Mouse (Mus musculus): ENCODE measurements at regions not wholly inside any gene's neighbourhood (a gene's known extent, or its start where the extent isn't known, plus 50 kb on each side); places are given as distances from the start of the nearest gene placed in this dataset.
A peak's percentile ranks its signal among the peaks of the same experiment; 100 is the strongest.

- Histone ChIP-seq H3K79me2 (replicated peaks; ENCODE audit: control insufficient read depth, extremely low read depth, insufficient read depth, poor library complexity, severe bottlenecking) (no peaks in the 10 kb centered on the region), H3K27me3 (replicated peaks) (no peaks in the 10 kb centered on the region), H3K27ac (ENCODE audit: insufficient read depth, low read depth) (no peak overlapping the region), H3K9me3 (replicated peaks; ENCODE audit: low read length) (no peaks in the 10 kb centered on the region), H3K4me2 (ENCODE audit: insufficient read depth, low read depth, poor library complexity, severe bottlenecking) (no peak overlapping the region), H3K9ac (ENCODE audit: insufficient read depth, low read depth) (no peak overlapping the region), H3K4me3 (replicated peaks in 1 of 3; ENCODE audit: low read depth in 2 of 3, low read length in 2 of 3, poor library complexity in 1 of 3) (no peak overlapping the region), H3K36me3 (replicated peaks in 1 of 2; ENCODE audit: control insufficient read depth in 1 of 2, insufficient read depth in 1 of 2, low read length in 1 of 2) (no peaks in the 10 kb centered on the region), H3K4me1 (ENCODE audit: control insufficient read depth in 1 of 2, insufficient read depth in 2 of 2) (peaks cover 8 to 31% of the 10 kb centered on the region in 2 experiments; a peak in 3 of 4 replicates)
- TF ChIP-seq GABPA (IDR thresholded peaks at IDR 0.05; ENCODE audit: insufficient replicate concordance, low read depth, low read length) (no peak), BHLHE40 (IDR thresholded peaks at IDR 0.05; ENCODE audit: low read depth, low read length) (no peak), MAZ (IDR thresholded peaks at IDR 0.05; ENCODE audit: low read depth, low read length) (no peak), EP300 (IDR thresholded peaks at IDR 0.05; ENCODE audit: low read length) (no peak), KAT2A (IDR thresholded peaks at IDR 0.05; ENCODE audit: insufficient replicate concordance, low read length) (no peak), MAFK (IDR thresholded peaks at IDR 0.05; ENCODE audit: insufficient replicate concordance, low read length) (no peak), MAX (IDR thresholded peaks at IDR 0.05; ENCODE audit: low read length) (no peak), HCFC1 (IDR thresholded peaks at IDR 0.05; ENCODE audit: low read depth, low read length) (no peak), CTCF (conservative IDR thresholded peaks at IDR 0.05 in 1 of 2, IDR thresholded peaks at IDR 0.05 in 1 of 2; ENCODE audit: low read depth in 2 of 2, low read length in 2 of 2) (no peak), ETS1 (conservative IDR thresholded peaks at IDR 0.05; ENCODE audit: low read depth, low read length) (no peak), ELF1 (IDR thresholded peaks at IDR 0.05; ENCODE audit: low read depth, low read length) (no peak), MXI1 (IDR thresholded peaks at IDR 0.05; ENCODE audit: low read depth, low read length) (no peak), RAD21 (IDR thresholded peaks at IDR 0.05; ENCODE audit: low read depth, low read length) (no peak), JUN (IDR thresholded peaks at IDR 0.05; ENCODE audit: insufficient read depth, low read depth, low read length) (no peak)
- in situ Hi-C loops (cut with MboI; ENCODE audit: low pct_ligation_motif_present, low pct_unique_long_range_greater_than_20kb, low sequenced_read_pairs), result loop anchor here (10.0 kb wide), 1 partner anchor 145 kb away; no protein-coding TSS in a partner anchor
- no peak for DNase-seq (ENCODE audit: extremely low read depth)
- dilution Hi-C loops (cut with MboI; ENCODE audit: extremely low pct_ligation_motif_present, extremely low pct_unique_long_range_greater_than_20kb, low sequenced_read_pairs), result no loop called here
Measured at GRCm38 (mm10) chr3:139950016-139950705, 744.7 kb downstream of the Stpg2 start.

GRCm38 (mm10) chr3:139951516-139951915 lies 746.0 kb downstream of the Stpg2 start:
- in situ Hi-C loops (cut with MboI; ENCODE audit: low pct_ligation_motif_present, low pct_unique_long_range_greater_than_20kb, low sequenced_read_pairs), result loop anchor here (10.0 kb wide), 1 partner anchor 143 kb away; no protein-coding TSS in a partner anchor
- peaks cover 8 to 25% of the 10 kb centered on the region in 2 experiments; a peak in 3 of 4 replicates for H3K4me1 ChIP-seq (ENCODE audit: control insufficient read depth in 1 of 2, insufficient read depth in 2 of 2)
- no peak for TF ChIP-seq CHD1 (IDR thresholded peaks at IDR 0.05; ENCODE audit: low read depth, low read length)
- no peak for TF ChIP-seq RAD21 (IDR thresholded peaks at IDR 0.05; ENCODE audit: low read depth, low read length)
- TF ChIP-seq MXI1 (IDR thresholded peaks at IDR 0.05; ENCODE audit: low read depth, low read length), result no peak
- no peak for TF ChIP-seq TBP (conservative IDR thresholded peaks at IDR 0.05; ENCODE audit: low read depth, low read length)
- no peak for TF ChIP-seq TCF12 (IDR thresholded peaks at IDR 0.05; ENCODE audit: low read depth, low read length)
- TF ChIP-seq RCOR1 (conservative IDR thresholded peaks at IDR 0.05; ENCODE audit: low read depth, low read length), result no peak
- no peak for TF ChIP-seq USF2 (conservative IDR thresholded peaks at IDR 0.05; ENCODE audit: low read depth, low read length)
- TF ChIP-seq JUN (IDR thresholded peaks at IDR 0.05; ENCODE audit: insufficient read depth, low read depth, low read length), result peak; percentile 32; the same call in 1 of the 2 replicates
- TF ChIP-seq IRF4 (IDR thresholded peaks at IDR 0.05; ENCODE audit: low read depth, low read length), result no peak
- TF ChIP-seq MAX (IDR thresholded peaks at IDR 0.05; ENCODE audit: low read length), result peak; percentile 67
- no peak for TF ChIP-seq ZC3H11A (IDR thresholded peaks at IDR 0.05; ENCODE audit: low read depth, low read length)
- no peak for TF ChIP-seq ELF1 (IDR thresholded peaks at IDR 0.05; ENCODE audit: low read depth, low read length)
- peak; percentile 60; the same call in 1 of the 2 replicates for TF ChIP-seq MEF2A (IDR thresholded peaks at IDR 0.05; ENCODE audit: borderline replicate concordance, low read depth, low read length)
- no peak for TF ChIP-seq MYC (IDR thresholded peaks at IDR 0.05; ENCODE audit: low read depth, low read length)
- TF ChIP-seq SMC3 (IDR thresholded peaks at IDR 0.05; ENCODE audit: low read depth, low read length), result no peak
- no peak for TF ChIP-seq HCFC1 (IDR thresholded peaks at IDR 0.05; ENCODE audit: low read depth, low read length)
- peak; percentile 64 for TF ChIP-seq ETS1 (conservative IDR thresholded peaks at IDR 0.05; ENCODE audit: low read depth, low read length)
- no peak for TF ChIP-seq GABPA (IDR thresholded peaks at IDR 0.05; ENCODE audit: insufficient replicate concordance, low read depth, low read length)
- no peak for TF ChIP-seq POLR2AphosphoS2 (IDR thresholded peaks at IDR 0.05; ENCODE audit: low read depth, low read length)
- TF ChIP-seq BHLHE40 (IDR thresholded peaks at IDR 0.05; ENCODE audit: low read depth, low read length), result peak; percentile 44; the same call in 1 of the 2 replicates
- H3K27ac ChIP-seq (ENCODE audit: insufficient read depth, low read depth), result no peak overlapping the region
- H3K27me3 ChIP-seq (replicated peaks), result no peaks in the 10 kb centered on the region
- H3K9me3 ChIP-seq (replicated peaks; ENCODE audit: low read length), result no peaks in the 10 kb centered on the region
- no peak overlapping the region for H3K4me3 ChIP-seq (replicated peaks in 1 of 3; ENCODE audit: low read depth in 2 of 3, low read length in 2 of 3, poor library complexity in 1 of 3)
- no peak overlapping the region for H3K9ac ChIP-seq (ENCODE audit: insufficient read depth, low read depth)
- no peaks in the 10 kb centered on the region for H3K79me2 ChIP-seq (replicated peaks; ENCODE audit: control insufficient read depth, extremely low read depth, insufficient read depth, poor library complexity, severe bottlenecking)
- dilution Hi-C loops (cut with MboI; ENCODE audit: extremely low pct_ligation_motif_present, extremely low pct_unique_long_range_greater_than_20kb, low sequenced_read_pairs), result no loop called here
- no peak for DNase-seq (ENCODE audit: extremely low read depth)
- H3K36me3 ChIP-seq (replicated peaks in 1 of 2; ENCODE audit: control insufficient read depth in 1 of 2, insufficient read depth in 1 of 2, low read length in 1 of 2), result no peaks in the 10 kb centered on the region
- H3K4me2 ChIP-seq (ENCODE audit: insufficient read depth, low read depth, poor library complexity, severe bottlenecking), result no peak overlapping the region

Data from CH12.LX (cell line).